Mouse (Mus musculus) liver, adult 2 months (tissue): ENCODE data around the gene Mmp13. TPM values are rescaled to one million over a fixed set of nuclear protein-coding genes. Genes with fewer than 3 reads are reported as not detected.
A peak's percentile ranks its signal among the peaks of the same experiment; 100 is the strongest.
"Not testable (repeated sequence)": the region's sequence is repeated elsewhere in the genome, so short reads cannot be mapped to it uniquely, and the experiment has no call there.

Experiments used
- DNase-seq: peaks from one replicate; pipeline ENCODE4 v3.0.0-alpha.2; 2011; ENCODE audit warnings: low read depth, low spot score; ENCODE audit errors: extremely low read depth
- H3K27ac ChIP-seq: fragments of 200-500 bp; replicated peaks from 2 replicates; pipeline ENCODE4 v1.5.1; 2012; ENCODE audit warnings: low read depth, mild to moderate bottlenecking, control low read depth, inconsistent platforms, low read length; ENCODE audit not compliant: insufficient read depth
- H3K27me3 ChIP-seq: fragments of 200-500 bp; 2 replicates; pipeline ENCODE4 v1.6.1; 2012; ENCODE audit warnings: mild to moderate bottlenecking, moderate library complexity, low read length, inconsistent platforms; ENCODE audit not compliant: control insufficient read depth, insufficient read depth
- H3K36me3 ChIP-seq: fragments of 200-500 bp; 2 replicates; pipeline ENCODE4 v1.6.1; 2012; ENCODE audit warnings: low read length, inconsistent platforms; ENCODE audit not compliant: control insufficient read depth, insufficient read depth
- H3K4me1 ChIP-seq: fragments of 200-500 bp; 2 replicates; pipeline ENCODE4 v1.6.1; 2011; ENCODE audit warnings: low read length; ENCODE audit not compliant: control insufficient read depth, insufficient read depth
- H3K4me3 ChIP-seq: fragments of 200-500 bp; 2 replicates; pipeline ENCODE4 v1.5.1; 2011; ENCODE audit warnings: low read depth, mild to moderate bottlenecking, control low read depth, low read length, moderate library complexity; ENCODE audit not compliant: insufficient read depth
- H3K79me2 ChIP-seq: fragments of 200-500 bp; 2 replicates; pipeline ENCODE4 v1.6.1; 2012; ENCODE audit warnings: inconsistent platforms, mild to moderate bottlenecking, low read length, moderate library complexity; ENCODE audit not compliant: control insufficient read depth, insufficient read depth
- H3K9ac ChIP-seq: fragments of 200-500 bp; 2 replicates; pipeline ENCODE4 v1.6.1; 2012; ENCODE audit warnings: low read depth, mild to moderate bottlenecking, control low read depth, inconsistent platforms, low read length
- CTCF ChIP-seq: fragments of 200-500 bp; IDR thresholded peaks from 2 replicates; pipeline ENCODE4 v1.5.1; 2011; ENCODE audit warnings: low read depth, low read length, control low read depth
- POLR2A ChIP-seq: fragments of 200-500 bp; IDR thresholded peaks from 2 replicates; pipeline ENCODE4 v1.6.1; 2011; ENCODE audit warnings: low read length, control low read depth; ENCODE audit not compliant: insufficient read depth; ENCODE audit errors: extremely low read depth
- WGBS: fragments of 180-500 bp; shearing (Covaris S2); methylation state at CpG from one replicate; pipeline ENCODE4 v1.1.7; 2018; 5-methylcytosine and 5-hydroxymethylcytosine counted together
- polyA plus RNA-seq: library from polyadenylated mRNA; depleted of rRNA; stranded (reverse); fragments of >200 nt; gene quantifications from 2 replicates; pipeline ENCODE4 v1.2.3, GENCODE M21; 2012; rRNA removed
- total RNA-seq: library from RNA; depleted of rRNA; stranded (reverse); fragments of >200 nt; gene quantifications from 2 replicates; pipeline ENCODE4 v1.2.3, GENCODE M21; 2014; rRNA removed

Gene Mmp13
- total and polyA plus RNA-seq, 2 experiments, result 0.06 to 0.28 TPM

- no peaks in the 10 kb centered on the region for H3K79me2 ChIP-seq
- WGBS, result 82% methylated on average over 7 of the region's 7 CpGs
- TF ChIP-seq POLR2A (no peak), CTCF (no peak)
Measured at GRCm38 (mm10) chr9:7282565-7283302, 10.4 kb downstream of the Mmp13 start.

GRCm38 (mm10) chr9:7283303-7283684, 11.0 kb downstream of the Mmp13 start:
- not testable (repeated sequence) for H3K9ac ChIP-seq, H3K27ac ChIP-seq, H3K36me3 ChIP-seq, H3K4me3 ChIP-seq, H3K4me1 ChIP-seq, DNase-seq, H3K27me3 ChIP-seq, H3K79me2 ChIP-seq
- 93% methylated on average over 2 of the region's 2 CpGs for WGBS

More at GRCm38 (mm10) chr9:7282565-7283302, 10.4 kb downstream of the Mmp13 start:
- Histone ChIP-seq H3K36me3 (no peaks in the 10 kb centered on the region), H3K4me3 (no peak overlapping the region), H3K4me1 (no peaks in the 10 kb centered on the region), H3K27me3 (no peaks in the 10 kb centered on the region), H3K9ac (no peak overlapping the region), H3K27ac (no peak overlapping the region)
- DNase-seq, result no peak

GRCm38 (mm10) chr9:7289501-7289900, 17.2 kb downstream of the Mmp13 start:
- Histone ChIP-seq H3K4me1 (no peaks in the 10 kb centered on the region), H3K79me2 (no peaks in the 10 kb centered on the region), H3K27ac (no peak overlapping the region), H3K36me3 (no peaks in the 10 kb centered on the region), H3K27me3 (no peaks in the 10 kb centered on the region; the same call in 1 of the 2 replicates), H3K4me3 (no peak overlapping the region), H3K9ac (no peak overlapping the region)
- TF ChIP-seq CTCF (no peak), POLR2A (no peak)
- 64% methylated on average over 2 of the region's 2 CpGs for WGBS
- no peak for DNase-seq

GRCm38 (mm10) chr9:7289901-7290300, 17.6 kb downstream of the Mmp13 start:
- H3K27ac ChIP-seq, result no peak overlapping the region
- H3K4me3 ChIP-seq, result no peak overlapping the region
- H3K9ac ChIP-seq, result no peak overlapping the region
- TF ChIP-seq CTCF (no peak), POLR2A (no peak)
- no peaks in the 10 kb centered on the region for H3K79me2 ChIP-seq
- H3K27me3 ChIP-seq, result no peaks in the 10 kb centered on the region; the same call in 1 of the 2 replicates
- no peak for DNase-seq
- no peaks in the 10 kb centered on the region for H3K36me3 ChIP-seq
- 91% methylated on average over 12 of the region's 12 CpGs for WGBS
- H3K4me1 ChIP-seq, result no peaks in the 10 kb centered on the region

GRCm38 (mm10) chr9:7292132-7292531, 19.8 kb downstream of the Mmp13 start:
- WGBS, result 21% methylated on average over 1 of the region's 1 CpGs
- no peaks in the 10 kb centered on the region for H3K4me1 ChIP-seq
- H3K4me3 ChIP-seq, result no peak overlapping the region
- H3K27ac ChIP-seq, result no peak overlapping the region
- H3K79me2 ChIP-seq, result no peaks in the 10 kb centered on the region
- no peak for DNase-seq
- H3K36me3 ChIP-seq, result no peaks in the 10 kb centered on the region
- no peaks in the 10 kb centered on the region; the same call in 1 of the 2 replicates for H3K27me3 ChIP-seq
- TF ChIP-seq POLR2A (no peak), CTCF (no peak)
- no peak overlapping the region for H3K9ac ChIP-seq

GRCm38 (mm10) chr9:7331847-7332246, 59.5 kb downstream of the Mmp13 start:
- no peaks in the 10 kb centered on the region for H3K79me2 ChIP-seq
- peak; percentile 8 for DNase-seq
- no peak overlapping the region for H3K4me3 ChIP-seq
- H3K27ac ChIP-seq, result no peak overlapping the region
- no peaks in the 10 kb centered on the region for H3K36me3 ChIP-seq
- no peak overlapping the region for H3K9ac ChIP-seq
- no peaks in the 10 kb centered on the region for H3K27me3 ChIP-seq
- no peaks in the 10 kb centered on the region for H3K4me1 ChIP-seq
- TF ChIP-seq POLR2A (no peak), CTCF (no peak)

Other genes starting within 250 kb of the Mmp13 start
- gene Dync2h1, start 88.1 kb upstream of the Mmp13 start, total RNA-seq, result 3.6 and 4.2 TPM in 2 replicates
- 0.14 and 0.18 TPM in 2 replicates for gene Dync2h1, start 88.1 kb upstream of the Mmp13 start, polyA plus RNA-seq
- 27.0 and 33.5 TPM in 2 replicates for gene Dcun1d5, start 88.0 kb upstream of the Mmp13 start, total RNA-seq
- 8.8 and 11.5 TPM in 2 replicates for gene Dcun1d5, start 88.0 kb upstream of the Mmp13 start, polyA plus RNA-seq
- gene Mmp12, start 71.9 kb downstream of the Mmp13 start, total RNA-seq, result 0.67 and 0.83 TPM in 2 replicates
- 0.07 TPM in 1 of 2 replicates, not detected in the other for gene Mmp12, start 71.9 kb downstream of the Mmp13 start, polyA plus RNA-seq
- gene Mmp1b, start 115.5 kb downstream of the Mmp13 start, total RNA-seq, result not detected in 2 replicates
- not detected in 2 replicates for gene Mmp1b, start 115.5 kb downstream of the Mmp13 start, polyA plus RNA-seq
- gene Mmp3, start 173.3 kb downstream of the Mmp13 start, total RNA-seq, result 0.18 and 0.20 TPM in 2 replicates
- 0.09 TPM in 1 of 2 replicates, not detected in the other for gene Mmp3, start 173.3 kb downstream of the Mmp13 start, polyA plus RNA-seq
- gene Mmp10, start 229.8 kb downstream of the Mmp13 start, total RNA-seq, result not detected in 2 replicates
- not detected in 2 replicates for gene Mmp10, start 229.8 kb downstream of the Mmp13 start, polyA plus RNA-seq